Mouse (Mus musculus): ENCODE measurements around the gene Nphp3.

DNA sequence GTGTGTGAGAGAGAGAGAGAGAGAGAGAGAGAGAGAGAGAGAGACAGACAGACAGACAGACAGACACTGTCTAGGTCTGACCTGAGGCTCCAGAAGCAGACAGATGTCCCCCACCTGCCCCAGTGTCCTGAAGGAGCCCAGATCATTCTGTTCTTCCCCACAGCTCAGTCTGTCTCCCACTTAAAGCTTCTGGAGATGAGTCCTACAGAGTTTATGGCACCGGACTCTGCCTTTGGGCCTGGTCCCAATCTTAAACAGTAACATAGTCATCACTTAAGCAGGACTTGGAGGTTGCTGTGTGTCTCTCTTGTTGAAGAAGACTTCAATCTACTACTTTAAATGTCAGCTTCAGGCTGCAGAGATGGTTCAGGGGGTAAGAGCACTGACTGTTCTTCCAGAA is 76.4 kb downstream of the Nphp3 start:
- TF ChIP-seq CTCF (IDR thresholded peaks at IDR 0.05) (no peak), EP300 (IDR thresholded peaks at IDR 0.05) (no peak)
